Mouse (Mus musculus) heart, embryonic 15.5 days (tissue): ENCODE measurements around the gene Rev1. TPM values are rescaled to one million over a fixed set of nuclear protein-coding genes. Genes with fewer than 3 reads are reported as not detected.
A peak's percentile ranks its signal among the peaks of the same experiment; 100 is the strongest.

ENCODE experiments used
- ATAC-seq: fragments of 200-750 bp; cut with Nextera tagmentation; replicated peaks from 2 replicates; pipeline ENCODE4 v1.8.0; 2017; ENCODE audit warnings: low read depth, moderate TSS enrichment; ENCODE audit not compliant: insufficient number of reproducible peaks, insufficient read depth, low FRiP score
- H3K27ac ChIP-seq: fragments of 300-500 bp; sonication (generic); 2 replicates; pipeline ENCODE4 v1.5.1; 2015; ENCODE audit warnings: mild to moderate bottlenecking, inconsistent platforms
- H3K27me3 ChIP-seq: fragments of 300-500 bp; sonication (generic); 2 replicates; pipeline ENCODE4 v1.6.1; 2015; ENCODE audit warnings: inconsistent platforms
- H3K36me3 ChIP-seq: fragments of 300-500 bp; sonication (generic); 2 replicates; pipeline ENCODE4 v1.6.1; 2015; ENCODE audit warnings: mild to moderate bottlenecking, inconsistent platforms
- H3K4me1 ChIP-seq: fragments of 300-500 bp; sonication (generic); replicated peaks from 2 replicates; pipeline ENCODE4 v1.6.1; 2015; ENCODE audit warnings: inconsistent platforms
- H3K4me2 ChIP-seq: fragments of 300-500 bp; sonication (generic); 2 replicates; pipeline ENCODE4 v1.6.1; 2015; ENCODE audit warnings: inconsistent platforms, mild to moderate bottlenecking, moderate library complexity
- H3K4me3 ChIP-seq: fragments of 300-500 bp; sonication (generic); 2 replicates; pipeline ENCODE4 v1.5.1; 2015; ENCODE audit warnings: mild to moderate bottlenecking, inconsistent platforms
- H3K9ac ChIP-seq: fragments of 300-500 bp; sonication (generic); 2 replicates; pipeline ENCODE4 v1.6.1; 2015; ENCODE audit warnings: mild to moderate bottlenecking, inconsistent platforms
- H3K9me3 ChIP-seq: fragments of 300-500 bp; sonication (generic); replicated peaks from 2 replicates; pipeline ENCODE4 v1.6.1; 2016; ENCODE audit warnings: inconsistent platforms
- WGBS: fragments of 180-500 bp; shearing (Covaris S2); methylation state at CpG from one replicate; pipeline ENCODE4 v1.1.7; 2015; ENCODE audit warnings: mixed read lengths; 5-methylcytosine and 5-hydroxymethylcytosine counted together
- polyA plus RNA-seq: library from polyadenylated mRNA; unstranded; fragments of >200 nt; fragmentation: Nextera tagmentation; extraction: Ambion mirVana; gene quantifications from 2 replicates; pipeline ENCODE4 v1.2.1, GENCODE M21; 2015

Gene Rev1
- polyA plus RNA-seq, 1 experiment from 2014 or later, result 15.2 TPM

DNA sequence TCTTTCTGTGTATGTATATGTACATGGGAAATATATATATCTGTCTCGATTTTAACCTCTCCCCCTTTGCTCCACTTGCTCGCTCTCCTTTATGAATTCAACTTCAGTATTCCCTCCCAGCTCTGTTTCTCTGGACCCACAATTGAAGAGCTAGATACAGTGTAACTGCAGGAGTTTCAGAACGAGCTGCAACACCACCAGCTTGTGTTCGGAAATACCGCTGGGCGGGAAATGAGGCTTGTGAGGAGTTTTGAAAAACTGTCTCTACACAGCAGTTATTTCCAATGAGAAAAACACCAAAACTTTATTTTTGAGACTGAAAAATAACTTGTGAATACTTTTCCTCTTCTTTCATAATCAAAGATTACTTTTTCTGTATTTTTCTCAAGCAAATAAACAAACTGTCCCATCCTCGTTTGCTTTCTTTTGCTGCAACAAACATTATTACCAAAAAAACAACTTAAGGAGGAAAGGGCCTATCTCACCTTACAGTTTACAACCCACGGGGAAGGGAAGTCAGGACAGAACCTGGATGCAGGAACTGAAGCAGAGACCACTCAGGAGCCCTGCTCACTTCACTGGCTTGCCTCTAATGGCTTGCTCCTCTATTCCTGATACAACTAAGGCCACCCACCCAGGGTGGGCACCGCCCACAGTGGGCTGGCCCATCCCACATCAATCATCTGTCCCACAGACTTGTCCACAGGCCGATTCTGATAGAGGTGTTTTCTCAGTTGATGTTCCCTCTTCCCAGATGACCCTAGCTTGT lies 1.3 kb upstream of the Rev1 start:
- Histone ChIP-seq H3K4me1 (peaks cover 22% of the 10 kb centered on the region), H3K4me2 (no peak overlapping the region), H3K36me3 (no peaks in the 10 kb centered on the region), H3K27me3 (no peaks in the 10 kb centered on the region), H3K4me3 (no peak overlapping the region), H3K27ac (no peak overlapping the region), H3K9me3 (no peaks in the 10 kb centered on the region), H3K9ac (no peak overlapping the region)
- ATAC-seq, result no peak
- WGBS, result 57% methylated on average over 10 of the region's 10 CpGs

DNA sequence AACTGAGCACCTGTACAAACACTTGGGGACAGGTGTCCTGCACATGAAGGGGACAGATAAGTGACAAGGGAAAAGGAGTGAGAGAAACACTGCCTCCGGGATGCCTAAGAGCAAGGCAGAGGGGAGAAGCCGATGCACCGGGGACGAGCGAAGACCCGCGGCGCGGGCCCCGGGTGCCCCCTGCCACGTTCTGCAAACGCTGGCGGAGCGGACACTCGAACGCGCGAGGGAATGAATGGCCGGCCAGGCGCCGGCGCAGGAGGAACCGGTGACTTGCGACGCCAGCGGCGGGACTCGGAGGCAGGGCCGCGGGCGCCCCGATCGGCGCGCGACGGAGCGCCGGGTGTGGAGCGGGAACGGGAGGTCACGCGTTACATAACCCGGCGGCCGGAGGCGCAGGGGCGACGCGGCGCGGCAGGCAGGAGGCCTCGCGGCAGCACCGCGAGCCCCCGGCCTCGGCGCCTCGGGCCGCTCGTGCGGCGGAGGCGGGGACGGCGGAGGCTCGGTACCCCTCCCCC lies 623 bp downstream of the Rev1 start:
- Histone ChIP-seq H3K4me3 (peak overlapping the region; percentile 89), H3K36me3 (no peaks in the 10 kb centered on the region), H3K9me3 (no peaks in the 10 kb centered on the region), H3K27me3 (no peaks in the 10 kb centered on the region), H3K4me1 (peaks cover 22% of the 10 kb centered on the region), H3K4me2 (peak overlapping the region; percentile 92), H3K27ac (peak overlapping the region; percentile 94), H3K9ac (peak overlapping the region; percentile 80)
- peak; percentile 37 for ATAC-seq
- under 1% methylated on average over 46 of the region's 68 CpGs for WGBS

DNA sequence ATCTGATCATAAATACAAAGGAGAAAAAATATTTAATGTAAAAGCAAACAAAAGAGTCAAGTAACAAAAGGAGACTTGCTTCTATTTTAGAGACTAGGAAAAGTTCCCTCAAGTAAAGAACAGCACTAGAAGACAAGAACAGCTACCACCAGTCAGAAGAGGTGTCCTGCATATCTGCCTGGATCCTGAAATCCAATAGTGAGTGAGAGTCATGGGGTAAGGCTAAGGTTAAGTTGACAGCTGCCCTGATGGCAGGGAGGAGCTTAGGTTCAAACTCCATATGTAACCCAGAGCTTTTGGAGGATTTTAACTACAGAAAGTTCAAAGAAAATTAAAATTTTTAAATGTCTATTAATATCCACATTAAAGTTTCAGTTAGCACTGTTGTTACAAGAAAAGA lies 2.6 kb downstream of the Rev1 start:
- Histone ChIP-seq H3K4me3 (no peak overlapping the region), H3K27me3 (no peaks in the 10 kb centered on the region), H3K36me3 (no peaks in the 10 kb centered on the region), H3K4me2 (no peak overlapping the region), H3K4me1 (peaks cover 18% of the 10 kb centered on the region), H3K27ac (no peak overlapping the region), H3K9ac (no peak overlapping the region), H3K9me3 (no peaks in the 10 kb centered on the region)
- no peak for ATAC-seq

DNA sequence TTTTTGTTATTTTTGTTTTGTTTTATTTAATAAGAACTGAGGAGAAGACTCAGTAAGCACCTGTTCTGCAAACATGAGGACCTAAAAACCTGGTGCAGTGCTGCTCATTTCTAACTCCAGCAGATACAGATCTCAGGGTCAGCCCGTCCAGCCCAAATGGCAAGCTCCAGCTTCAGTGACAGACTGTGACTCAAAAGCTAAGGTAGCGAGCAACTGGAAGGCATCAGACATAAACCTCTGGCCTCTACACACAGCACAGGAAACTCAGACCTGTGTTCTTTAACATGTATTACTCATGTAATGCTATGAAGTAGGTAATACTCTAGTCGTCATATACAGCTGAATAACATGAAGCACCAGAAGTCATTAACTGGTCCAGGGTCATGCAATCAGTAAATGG lies 3.2 kb downstream of the Rev1 start:
- Histone ChIP-seq H3K9ac (no peak overlapping the region), H3K27ac (no peak overlapping the region), H3K27me3 (no peaks in the 10 kb centered on the region), H3K4me2 (no peak overlapping the region), H3K9me3 (no peaks in the 10 kb centered on the region), H3K4me1 (peaks cover 18% of the 10 kb centered on the region), H3K4me3 (no peak overlapping the region), H3K36me3 (no peaks in the 10 kb centered on the region)
- ATAC-seq, result no peak
- 74% methylated on average over 3 of the region's 3 CpGs for WGBS

DNA sequence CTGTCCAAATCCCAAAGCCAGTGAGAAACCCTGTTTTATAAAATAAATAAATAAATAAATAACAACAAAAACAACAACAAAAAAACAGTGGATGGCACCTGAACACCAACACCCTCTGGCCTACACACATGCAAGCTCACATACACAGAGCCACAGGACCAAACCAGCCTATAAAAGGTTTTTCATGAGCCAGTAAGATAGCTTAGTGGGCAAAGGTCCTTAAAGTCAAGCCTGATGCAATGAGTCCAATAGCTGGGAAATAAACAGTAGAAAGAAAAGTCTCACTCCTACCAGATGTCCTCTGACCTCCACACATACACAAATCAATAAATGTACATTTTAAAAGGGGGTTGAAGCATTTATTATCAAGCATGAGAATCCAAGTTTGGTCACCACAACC lies 5.3 kb downstream of the Rev1 start:
- Histone ChIP-seq H3K27me3 (no peaks in the 10 kb centered on the region), H3K9ac (no peak overlapping the region), H3K36me3 (no peaks in the 10 kb centered on the region), H3K27ac (no peak overlapping the region), H3K4me1 (peaks cover 12% of the 10 kb centered on the region), H3K9me3 (no peaks in the 10 kb centered on the region), H3K4me3 (no peak overlapping the region), H3K4me2 (no peak overlapping the region)
- no peak for ATAC-seq

DNA sequence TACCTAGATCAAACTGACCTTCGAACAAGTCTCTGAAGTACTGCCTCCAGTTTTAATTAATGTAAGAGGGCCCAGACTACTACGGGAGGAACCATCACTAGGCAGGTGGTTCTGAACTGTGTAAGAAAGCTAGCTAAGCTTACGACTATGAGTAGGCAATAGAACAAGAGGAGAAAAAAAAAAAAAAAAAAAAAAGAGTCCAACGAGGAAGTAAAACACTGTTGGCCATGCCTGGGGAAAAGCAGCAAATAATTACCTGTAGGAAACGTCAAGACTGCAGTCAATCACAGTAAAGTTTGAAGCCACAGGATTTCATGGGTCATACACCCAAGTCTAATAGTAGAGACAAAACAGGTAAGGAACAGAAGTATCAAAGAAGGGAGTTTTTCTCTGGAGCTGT lies 8.7 kb downstream of the Rev1 start:
- 72% methylated on average over 5 of the region's 5 CpGs for WGBS
- Histone ChIP-seq H3K36me3 (no peaks in the 10 kb centered on the region), H3K9me3 (no peaks in the 10 kb centered on the region), H3K4me1 (peaks cover 3% of the 10 kb centered on the region), H3K4me2 (no peak overlapping the region), H3K4me3 (no peak overlapping the region), H3K9ac (no peak overlapping the region), H3K27me3 (no peaks in the 10 kb centered on the region), H3K27ac (no peak overlapping the region)
- no peak for ATAC-seq

DNA sequence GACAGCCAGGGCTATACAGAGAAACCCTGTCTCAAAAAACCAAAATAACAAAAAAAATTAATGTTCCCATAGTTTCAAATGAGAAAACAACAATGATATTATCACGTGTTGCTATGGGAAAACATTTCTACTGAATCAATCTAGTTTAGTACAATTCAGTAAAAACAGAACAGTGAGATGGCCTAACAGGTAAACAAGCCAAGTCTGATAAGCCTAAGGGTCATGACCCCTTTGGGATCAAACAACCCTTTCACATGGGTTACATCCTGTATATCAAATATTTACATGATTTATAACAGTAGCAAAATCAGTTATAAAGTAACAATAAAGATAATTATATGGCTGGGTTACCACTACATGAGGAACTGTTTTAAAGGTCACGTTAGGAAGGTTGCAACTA lies 11.0 kb downstream of the Rev1 start:
- ATAC-seq, result no peak
- peaks cover 3% of the 10 kb centered on the region; the same call in 1 of the 2 replicates for H3K4me1 ChIP-seq

DNA sequence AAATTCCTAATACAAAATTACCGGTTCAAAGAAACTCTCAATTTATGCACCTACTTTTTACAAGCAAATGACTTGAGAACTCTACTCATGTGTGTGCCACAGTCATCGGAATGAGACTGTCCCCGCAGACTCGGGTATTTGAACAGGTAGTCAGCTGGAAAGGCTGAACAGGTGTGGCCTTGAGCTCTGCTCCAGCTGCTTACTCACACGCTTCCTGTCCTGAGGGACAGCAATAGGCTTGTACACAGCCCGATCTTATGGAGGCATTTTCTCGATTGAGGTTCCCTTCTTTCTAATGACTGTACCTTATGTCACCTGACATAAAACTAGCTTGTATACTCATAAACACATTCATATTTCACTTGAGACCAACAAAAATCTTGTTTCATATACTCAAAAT lies 19.8 kb downstream of the Rev1 start:
- WGBS, result 81% methylated on average over 7 of the region's 7 CpGs
- Histone ChIP-seq H3K9ac (no peak overlapping the region), H3K4me2 (no peak overlapping the region)

More for the DNA sequence above, 11.0 kb downstream of the Rev1 start:
- Histone ChIP-seq H3K4me3 (no peak overlapping the region), H3K27ac (no peak overlapping the region), H3K9ac (no peak overlapping the region), H3K36me3 (no peaks in the 10 kb centered on the region), H3K27me3 (no peaks in the 10 kb centered on the region), H3K4me2 (no peak overlapping the region), H3K9me3 (no peaks in the 10 kb centered on the region)
- WGBS, result 96% methylated on average over 2 of the region's 2 CpGs

DNA sequence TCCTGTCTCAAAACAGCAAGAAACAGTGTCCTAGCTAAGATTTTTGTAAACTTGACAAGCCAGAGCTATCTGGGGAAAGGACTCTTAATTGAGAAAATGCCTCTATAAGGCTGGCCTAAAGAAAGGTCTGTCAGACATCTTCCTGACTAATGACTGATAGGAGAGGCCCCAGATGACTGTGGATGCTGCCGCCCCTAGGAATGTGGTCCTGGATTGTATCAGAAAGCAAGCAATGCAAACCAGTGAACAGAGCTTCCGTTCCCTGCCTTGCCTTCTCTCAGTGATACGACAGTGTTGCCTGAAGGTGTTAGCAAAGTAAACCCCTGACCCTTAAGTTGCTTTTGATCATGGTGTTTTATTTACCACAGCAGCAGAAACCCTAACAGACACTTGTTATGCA lies 25.8 kb downstream of the Rev1 start:
- WGBS, result 24% methylated on average over 3 of the region's 3 CpGs
- peak overlapping the region; percentile 67 for H3K27ac ChIP-seq

More for the DNA sequence above, 19.8 kb downstream of the Rev1 start:
- ATAC-seq, result no peak
- H3K36me3 ChIP-seq, result peaks cover 6% of the 10 kb centered on the region; the same call in 1 of the 2 replicates
- H3K4me1 ChIP-seq, result no peaks in the 10 kb centered on the region; the same call in 1 of the 2 replicates
- H3K4me3 ChIP-seq, result no peak overlapping the region
- H3K27ac ChIP-seq, result no peak overlapping the region
- H3K9me3 ChIP-seq, result no peaks in the 10 kb centered on the region
- H3K27me3 ChIP-seq, result no peaks in the 10 kb centered on the region

DNA sequence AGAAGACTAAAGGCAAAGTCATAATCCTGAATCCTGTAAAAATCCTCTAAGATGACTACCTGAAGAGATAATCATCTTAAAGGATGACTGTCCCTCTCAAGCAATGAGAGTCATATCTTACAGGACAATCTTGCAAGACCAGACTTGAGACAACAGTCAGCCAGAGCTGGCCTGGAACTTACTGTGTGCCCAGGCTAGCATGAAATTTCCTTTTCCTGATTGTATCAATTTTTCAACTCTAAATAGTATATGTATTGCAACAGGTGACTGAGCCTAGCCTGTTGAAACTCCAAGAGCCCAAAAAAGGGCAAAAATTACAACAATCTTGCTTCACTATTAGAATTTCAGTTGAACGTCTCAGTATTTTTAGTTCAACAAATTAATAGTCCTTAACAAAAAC lies 26.4 kb downstream of the Rev1 start:
- H3K27me3 ChIP-seq, result no peaks in the 10 kb centered on the region
- ATAC-seq, result no peak
- H3K4me2 ChIP-seq, result no peak overlapping the region
- peaks cover 16% of the 10 kb centered on the region; the same call in 1 of the 2 replicates for H3K36me3 ChIP-seq
- H3K9me3 ChIP-seq, result no peaks in the 10 kb centered on the region
- no peak overlapping the region for H3K4me3 ChIP-seq
- WGBS, result 53% methylated on average over 1 of the region's 1 CpGs
- H3K4me1 ChIP-seq, result peaks cover 8% of the 10 kb centered on the region
- H3K9ac ChIP-seq, result no peak overlapping the region
- H3K27ac ChIP-seq, result peak overlapping the region; percentile 67; the same call in 1 of the 2 replicates

More for the DNA sequence above, 25.8 kb downstream of the Rev1 start:
- H3K27me3 ChIP-seq, result no peaks in the 10 kb centered on the region
- no peaks in the 10 kb centered on the region for H3K9me3 ChIP-seq
- H3K36me3 ChIP-seq, result peaks cover 16% of the 10 kb centered on the region; the same call in 1 of the 2 replicates
- ATAC-seq, result peak; percentile 75; the same call in 1 of the 2 replicates
- H3K4me2 ChIP-seq, result no peak overlapping the region
- no peak overlapping the region for H3K4me3 ChIP-seq
- H3K4me1 ChIP-seq, result peaks cover 8% of the 10 kb centered on the region
- H3K9ac ChIP-seq, result no peak overlapping the region

DNA sequence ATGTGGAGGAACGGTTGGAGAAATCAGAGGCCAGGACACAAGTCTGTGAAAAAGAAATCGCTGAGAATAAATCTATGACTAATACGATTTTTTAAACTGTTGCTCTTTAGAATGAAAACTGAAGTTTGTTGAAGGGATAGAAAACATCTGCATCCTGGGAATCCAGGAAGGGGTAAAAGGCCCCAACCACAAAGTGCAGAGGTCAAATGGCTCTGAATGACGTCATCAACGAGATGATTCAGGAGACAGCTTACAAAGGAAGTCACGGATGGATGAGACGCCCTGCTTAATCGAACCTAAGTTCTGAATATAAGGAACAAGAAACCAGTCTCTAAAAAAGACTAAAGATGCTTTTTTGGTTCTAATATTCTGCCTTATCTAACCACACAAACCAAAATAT lies 48.3 kb downstream of the Rev1 start:
- Histone ChIP-seq H3K27me3 (no peaks in the 10 kb centered on the region), H3K4me2 (no peak overlapping the region), H3K27ac (no peak overlapping the region), H3K9ac (no peak overlapping the region), H3K36me3 (peaks cover 34% of the 10 kb centered on the region), H3K4me3 (no peak overlapping the region), H3K4me1 (no peaks in the 10 kb centered on the region), H3K9me3 (no peaks in the 10 kb centered on the region)
- ATAC-seq, result no peak
- WGBS, result 77% methylated on average over 8 of the region's 8 CpGs

DNA sequence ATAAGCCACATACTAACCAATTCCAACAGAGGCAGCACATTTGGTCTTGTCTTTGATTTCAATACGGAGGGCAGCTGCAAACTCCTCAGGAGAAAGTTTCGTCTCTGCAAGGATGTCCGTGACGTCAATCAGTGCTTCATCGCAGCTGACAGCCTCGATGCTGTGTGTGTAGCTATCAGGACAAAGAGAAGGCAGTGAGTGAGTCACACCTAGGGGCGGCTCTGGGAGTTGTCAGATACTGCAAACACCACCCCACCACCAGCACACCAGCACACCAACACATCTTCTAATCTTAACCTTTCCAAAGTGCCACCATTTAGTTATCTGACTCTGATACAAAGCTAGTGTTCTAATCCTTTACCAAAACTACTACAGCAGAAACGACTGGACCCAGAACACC lies 58.3 kb downstream of the Rev1 start:
- Histone ChIP-seq H3K27ac (no peak overlapping the region), H3K36me3 (peaks cover 46% of the 10 kb centered on the region), H3K4me1 (no peaks in the 10 kb centered on the region), H3K9me3 (no peaks in the 10 kb centered on the region), H3K4me3 (no peak overlapping the region), H3K4me2 (no peak overlapping the region), H3K9ac (no peak overlapping the region), H3K27me3 (no peaks in the 10 kb centered on the region)
- ATAC-seq, result no peak
- 39% methylated on average over 8 of the region's 8 CpGs for WGBS
